Mouse (Mus musculus): ENCODE results near the gene Mycbp2.

- TF ChIP-seq CTCF (IDR thresholded peaks at IDR 0.05) (no peak), EP300 (IDR thresholded peaks at IDR 0.05) (no peak)
These were observed 183.7 kb downstream of the Mycbp2 start for GRCm38 (mm10) chr14:103162923-103163322.

Measured in lung, postnatal 0 days (tissue).